Mouse (Mus musculus) kidney, embryonic 16.5 days (tissue): ENCODE results near the gene Pard3. TPM values are rescaled to one million over a fixed set of nuclear protein-coding genes. Genes with fewer than 3 reads are reported as not detected.

Experiments used
- ATAC-seq: fragments of 200-750 bp; cut with Nextera tagmentation; 2 replicates; pipeline ENCODE4 v1.8.0; 2017; ENCODE audit warnings: moderate TSS enrichment; ENCODE audit not compliant: low FRiP score, low TSS enrichment
- H3K27ac ChIP-seq: fragments of 300-500 bp; sonication (generic); 2 replicates; pipeline ENCODE4 v1.5.1; 2014; ENCODE audit warnings: low read length
- H3K27me3 ChIP-seq: fragments of 300-500 bp; sonication (generic); 2 replicates; pipeline ENCODE4 v1.6.1; 2014; ENCODE audit warnings: low read length, control low read depth, mixed read lengths; ENCODE audit not compliant: insufficient read depth
- H3K36me3 ChIP-seq: fragments of 300-500 bp; sonication (generic); 2 replicates; pipeline ENCODE4 v1.6.1; 2014; ENCODE audit warnings: low read length, control low read depth, mixed read lengths; ENCODE audit not compliant: insufficient read depth
- H3K4me1 ChIP-seq: fragments of 300-500 bp; sonication (generic); 2 replicates; pipeline ENCODE4 v1.6.1; 2014; ENCODE audit warnings: low read length, control low read depth, mixed read lengths; ENCODE audit not compliant: insufficient read depth
- H3K4me2 ChIP-seq: fragments of 300-500 bp; sonication (generic); replicated peaks from 2 replicates; pipeline ENCODE4 v1.6.1; 2014; ENCODE audit warnings: low read depth, low read length
- H3K4me3 ChIP-seq: fragments of 300-500 bp; sonication (generic); 2 replicates; pipeline ENCODE4 v1.5.1; 2014; ENCODE audit warnings: mild to moderate bottlenecking, low read length
- H3K9ac ChIP-seq: fragments of 300-500 bp; sonication (generic); replicated peaks from 2 replicates; pipeline ENCODE4 v1.6.1; 2014; ENCODE audit warnings: low read length
- H3K9me3 ChIP-seq: fragments of 300-500 bp; sonication (generic); 2 replicates; pipeline ENCODE4 v1.6.1; 2016; ENCODE audit warnings: low read length, control low read depth
- WGBS: fragments of 180-500 bp; shearing (Covaris S2); extraction: QIAGEN DNeasy Blood & Tissue Kit; methylation state at CpG from one replicate; pipeline ENCODE4 v1.1.7; 2014; 5-methylcytosine and 5-hydroxymethylcytosine counted together
- polyA plus RNA-seq: library from polyadenylated mRNA; unstranded; fragments of >200 nt; fragmentation: Nextera tagmentation; extraction: Ambion mirVana; gene quantifications from 2 replicates; pipeline ENCODE4 v1.2.1, GENCODE M21; 2015

The Pard3 gene
- polyA plus RNA-seq, 1 experiment from 2014 or later: 25.5 TPM

- H3K4me2 ChIP-seq: no peak overlapping the region
- H3K9me3 ChIP-seq: no peaks in the 10 kb centered on the region
- no peaks in the 10 kb centered on the region for H3K36me3 ChIP-seq
- no peak for ATAC-seq
- no peak overlapping the region for H3K9ac ChIP-seq
- H3K4me3 ChIP-seq: no peak overlapping the region
- H3K4me1 ChIP-seq: peaks cover 9% of the 10 kb centered on the region
- no peak overlapping the region for H3K27ac ChIP-seq
- no peaks in the 10 kb centered on the region for H3K27me3 ChIP-seq
- WGBS: 69% methylated on average over 2 of the region's 2 CpGs
Observed at GRCm38 (mm10) chr8:127347890-127348495, 284.3 kb downstream of the Pard3 start.

- H3K4me3 ChIP-seq: no peak overlapping the region
- H3K4me2 ChIP-seq: no peak overlapping the region
- no peak overlapping the region for H3K9ac ChIP-seq
- H3K27ac ChIP-seq: no peak overlapping the region
- H3K36me3 ChIP-seq: no peaks in the 10 kb centered on the region
- H3K9me3 ChIP-seq: no peaks in the 10 kb centered on the region
- no peaks in the 10 kb centered on the region for H3K4me1 ChIP-seq
- H3K27me3 ChIP-seq: no peaks in the 10 kb centered on the region
- no peak for ATAC-seq
Observed at GRCm38 (mm10) chr8:127361796-127362195, 298.1 kb downstream of the Pard3 start.

DNA sequence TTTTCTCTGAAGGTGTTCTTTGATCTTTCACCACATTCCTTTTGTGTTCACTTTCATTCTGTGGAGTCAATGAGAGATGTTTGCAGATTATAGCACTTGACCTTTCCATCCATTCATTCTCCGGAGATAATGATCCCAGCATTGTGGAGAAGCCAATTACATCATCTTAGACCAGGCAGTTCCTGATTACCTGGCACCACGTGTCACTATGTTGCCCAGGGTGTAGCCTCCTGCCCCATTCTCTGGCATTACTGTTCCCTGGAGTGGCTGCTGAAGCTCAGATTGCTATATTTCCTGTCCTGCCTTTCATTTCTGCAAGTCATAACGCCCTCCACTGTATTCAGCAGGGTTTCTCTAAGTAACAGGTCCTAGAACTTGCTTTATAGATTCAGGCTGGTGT, 304.7 kb downstream of the Pard3 start:
- Histone ChIP-seq H3K4me3 (no peak overlapping the region), H3K4me1 (no peaks in the 10 kb centered on the region), H3K9ac (no peak overlapping the region), H3K9me3 (no peaks in the 10 kb centered on the region), H3K27me3 (no peaks in the 10 kb centered on the region), H3K36me3 (peaks cover 17% of the 10 kb centered on the region; the same call in 1 of the 2 replicates), H3K27ac (no peak overlapping the region), H3K4me2 (no peak overlapping the region)
- ATAC-seq: no peak
- WGBS: 75% methylated on average over 3 of the region's 3 CpGs

GRCm38 (mm10) chr8:127371326-127371949, 307.7 kb downstream of the Pard3 start:
- ATAC-seq: no peak
- Histone ChIP-seq H3K27ac (no peak overlapping the region), H3K27me3 (no peaks in the 10 kb centered on the region), H3K4me1 (no peaks in the 10 kb centered on the region), H3K4me2 (no peak overlapping the region), H3K9ac (no peak overlapping the region), H3K9me3 (no peaks in the 10 kb centered on the region), H3K4me3 (no peak overlapping the region), H3K36me3 (peaks cover 19% of the 10 kb centered on the region; the same call in 1 of the 2 replicates)
- 97% methylated on average over 16 of the region's 16 CpGs for WGBS

DNA sequence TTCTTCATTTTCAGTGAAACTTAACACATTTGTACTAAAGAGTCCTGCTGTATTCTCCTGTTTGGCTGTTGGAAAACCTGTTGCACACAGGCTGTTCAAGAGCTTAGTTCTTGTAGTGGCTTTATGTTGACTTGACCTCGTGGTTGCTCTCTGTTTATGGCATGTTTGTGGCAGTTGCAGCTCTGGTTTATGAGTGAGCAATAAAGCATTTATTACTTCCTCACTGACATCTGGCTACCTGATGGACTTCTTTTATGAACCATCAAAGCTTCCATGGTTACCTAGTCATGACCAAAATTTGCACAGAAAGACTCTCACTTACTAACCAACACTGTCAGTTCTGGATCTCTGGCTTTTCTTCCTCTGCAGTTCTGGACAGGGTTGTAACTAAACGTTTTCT, 314.1 kb downstream of the Pard3 start:
- no peak overlapping the region for H3K9ac ChIP-seq
- WGBS: 20% methylated on average over 2 of the region's 2 CpGs
- ATAC-seq: no peak

DNA sequence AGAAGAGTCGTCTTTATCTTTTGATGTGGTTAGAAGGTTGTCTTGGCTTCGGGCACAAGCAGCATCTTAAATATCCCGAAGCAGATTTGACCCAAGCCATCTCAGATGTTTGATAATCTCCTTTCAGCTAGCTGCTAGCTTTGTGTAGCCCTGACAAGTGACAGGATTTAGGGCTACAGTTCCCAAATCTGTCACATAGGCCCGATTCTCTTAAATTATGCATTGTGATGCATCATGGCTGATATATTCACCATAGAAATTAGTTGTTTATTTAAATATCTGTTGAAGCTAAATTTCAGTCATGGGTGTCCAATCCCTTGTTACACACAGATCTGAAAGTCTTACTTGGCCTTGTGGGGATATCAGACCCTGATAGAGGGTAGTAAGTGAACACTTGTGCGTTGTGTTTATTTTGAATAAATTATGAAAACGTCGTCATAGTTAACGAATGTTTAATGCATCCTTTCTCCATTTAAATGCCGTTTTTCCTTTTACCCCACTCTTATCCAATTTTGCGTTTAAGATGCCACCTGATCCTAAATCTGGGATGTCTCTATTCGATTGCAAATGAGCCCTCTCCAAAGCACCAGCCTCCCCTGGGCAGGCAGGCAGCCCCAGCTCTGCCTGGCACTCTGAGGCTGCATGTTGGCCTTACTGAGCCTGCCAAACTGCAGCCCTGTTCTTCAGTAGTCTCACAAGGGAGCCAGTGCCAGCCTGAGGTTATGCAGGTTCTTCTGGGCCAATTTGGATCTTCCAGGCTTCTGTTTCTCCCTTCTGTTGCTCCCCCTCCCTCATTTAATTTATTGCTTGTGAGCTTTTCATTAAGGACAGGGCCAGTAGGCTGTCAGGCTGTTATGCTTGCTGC, 315.5 kb downstream of the Pard3 start:
- no peak for ATAC-seq
- Histone ChIP-seq H3K9me3 (peaks cover 7% of the 10 kb centered on the region; the same call in 1 of the 2 replicates), H3K27ac (no peak overlapping the region), H3K4me3 (no peak overlapping the region), H3K9ac (no peak overlapping the region), H3K4me2 (no peak overlapping the region), H3K4me1 (no peaks in the 10 kb centered on the region), H3K36me3 (peaks cover 19% of the 10 kb centered on the region), H3K27me3 (no peaks in the 10 kb centered on the region)
- WGBS: 72% methylated on average over 11 of the region's 11 CpGs

More for the DNA sequence above, 314.1 kb downstream of the Pard3 start:
- Histone ChIP-seq H3K27me3 (no peaks in the 10 kb centered on the region), H3K4me3 (no peak overlapping the region), H3K4me2 (no peak overlapping the region), H3K27ac (no peak overlapping the region), H3K9me3 (no peaks in the 10 kb centered on the region), H3K36me3 (peaks cover 9% of the 10 kb centered on the region), H3K4me1 (no peaks in the 10 kb centered on the region)

DNA sequence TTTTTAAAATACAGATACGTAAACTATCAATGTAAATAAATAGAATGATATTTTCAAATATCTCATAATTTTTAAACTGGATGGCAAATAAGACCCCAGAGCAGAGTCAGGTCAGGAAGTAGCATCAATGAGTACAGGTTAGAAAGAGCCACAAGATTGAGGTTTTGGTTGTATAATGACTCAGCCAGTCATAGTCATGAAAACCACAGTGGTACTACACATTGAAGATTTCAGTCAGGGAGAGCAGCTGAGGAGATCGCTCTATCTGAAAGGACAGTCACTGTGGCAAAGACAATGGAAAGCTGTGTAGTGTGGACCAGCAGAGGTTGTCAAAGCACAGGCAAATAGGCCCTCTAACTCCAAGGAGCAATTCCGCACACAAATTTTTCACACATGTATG, 317.6 kb downstream of the Pard3 start:
- H3K4me2 ChIP-seq: no peak overlapping the region
- no peak overlapping the region for H3K4me3 ChIP-seq
- ATAC-seq: no peak
- peaks cover 21% of the 10 kb centered on the region for H3K36me3 ChIP-seq
- no peak overlapping the region for H3K27ac ChIP-seq
- H3K9ac ChIP-seq: no peak overlapping the region
- H3K4me1 ChIP-seq: 0 out of 2 replicates have a peak, but pooled peaks cover 4% of the 10 kb centered on the region
- no peaks in the 10 kb centered on the region for H3K27me3 ChIP-seq
- H3K9me3 ChIP-seq: peaks cover 7% of the 10 kb centered on the region; the same call in 1 of the 2 replicates
- WGBS: 98% methylated on average over 3 of the region's 3 CpGs

DNA sequence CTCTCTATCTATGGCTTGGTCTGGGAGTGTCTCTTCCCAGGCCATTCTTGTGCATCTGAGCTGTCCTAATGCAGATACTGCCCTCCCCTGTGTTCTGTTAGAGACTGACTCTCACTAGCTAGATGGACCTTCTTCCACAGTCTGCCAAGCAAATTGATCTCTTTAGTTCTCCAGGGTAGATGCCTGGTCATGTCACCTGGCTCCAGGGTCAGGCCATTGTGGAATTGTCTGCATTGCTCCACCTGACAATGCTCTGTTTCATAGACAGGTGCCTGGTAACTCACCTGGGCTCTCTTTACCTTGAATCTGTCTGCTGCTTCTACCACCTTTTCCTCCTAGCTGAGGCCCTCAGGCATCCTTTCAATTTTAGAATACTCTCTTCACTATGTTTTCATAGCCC, 329.0 kb downstream of the Pard3 start:
- no peak for ATAC-seq
- Histone ChIP-seq H3K27ac (no peak overlapping the region), H3K27me3 (no peaks in the 10 kb centered on the region), H3K4me3 (no peak overlapping the region), H3K36me3 (peaks cover 33% of the 10 kb centered on the region), H3K9ac (no peak overlapping the region), H3K4me1 (no peaks in the 10 kb centered on the region), H3K9me3 (peaks cover 3% of the 10 kb centered on the region; the same call in 1 of the 2 replicates), H3K4me2 (no peak overlapping the region)

DNA sequence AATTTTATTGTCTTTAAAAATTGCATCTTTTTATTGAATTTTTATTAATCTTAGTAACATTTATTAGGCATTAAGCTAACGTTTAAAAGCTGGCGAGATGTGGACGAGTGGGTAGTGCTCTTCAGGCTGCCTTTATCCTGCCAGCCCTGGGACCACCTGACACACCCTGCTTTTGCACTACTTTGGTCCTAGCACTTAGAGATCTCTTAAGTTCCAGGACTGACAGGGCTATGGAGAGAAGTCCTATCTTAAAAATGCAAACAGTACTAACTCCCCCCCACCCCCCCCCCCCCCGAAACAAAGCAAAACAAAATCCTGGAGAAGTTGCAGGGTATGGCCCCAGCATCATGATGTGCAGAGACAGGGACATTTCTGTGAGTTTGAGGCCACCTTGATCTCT, 331.8 kb downstream of the Pard3 start:
- Histone ChIP-seq H3K9me3 (no peaks in the 10 kb centered on the region), H3K4me2 (no peak overlapping the region), H3K27me3 (no peaks in the 10 kb centered on the region), H3K36me3 (peaks cover 19% of the 10 kb centered on the region), H3K4me1 (no peaks in the 10 kb centered on the region), H3K27ac (no peak overlapping the region), H3K9ac (no peak overlapping the region), H3K4me3 (no peak overlapping the region)
- 82% methylated on average over 4 of the region's 4 CpGs for WGBS
- ATAC-seq: no peak

DNA sequence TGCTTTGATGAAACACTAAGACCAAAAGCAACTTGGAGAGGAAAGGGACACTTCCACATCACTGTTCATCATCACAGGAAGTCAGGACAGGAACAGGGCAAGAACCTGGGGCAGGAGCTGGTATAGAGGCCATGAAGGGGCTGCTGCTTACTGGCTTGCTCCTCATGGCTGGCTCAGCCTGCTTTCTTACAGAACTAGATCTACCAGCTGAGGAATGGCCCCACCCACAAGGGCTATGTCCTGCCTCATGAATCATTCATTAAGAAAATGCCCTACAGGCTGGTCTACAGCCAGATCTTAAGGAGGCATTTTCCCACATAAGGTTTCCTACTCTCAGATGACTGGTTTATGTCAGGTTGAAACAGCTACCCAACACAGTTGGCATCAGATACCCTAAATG, 342.1 kb downstream of the Pard3 start:
- Histone ChIP-seq H3K4me2 (no peak overlapping the region), H3K9me3 (no peaks in the 10 kb centered on the region), H3K27me3 (no peaks in the 10 kb centered on the region), H3K36me3 (0 out of 2 replicates have a peak, but pooled peaks cover 14% of the 10 kb centered on the region), H3K27ac (peak overlapping the region; percentile 54), H3K4me3 (no peak overlapping the region), H3K4me1 (0 out of 2 replicates have a peak, but pooled peaks cover 4% of the 10 kb centered on the region), H3K9ac (no peak overlapping the region)
- peak; percentile 85 for ATAC-seq
